ENCODE assay signal across 10 mouse cellular contexts in the genomic region with DNA sequence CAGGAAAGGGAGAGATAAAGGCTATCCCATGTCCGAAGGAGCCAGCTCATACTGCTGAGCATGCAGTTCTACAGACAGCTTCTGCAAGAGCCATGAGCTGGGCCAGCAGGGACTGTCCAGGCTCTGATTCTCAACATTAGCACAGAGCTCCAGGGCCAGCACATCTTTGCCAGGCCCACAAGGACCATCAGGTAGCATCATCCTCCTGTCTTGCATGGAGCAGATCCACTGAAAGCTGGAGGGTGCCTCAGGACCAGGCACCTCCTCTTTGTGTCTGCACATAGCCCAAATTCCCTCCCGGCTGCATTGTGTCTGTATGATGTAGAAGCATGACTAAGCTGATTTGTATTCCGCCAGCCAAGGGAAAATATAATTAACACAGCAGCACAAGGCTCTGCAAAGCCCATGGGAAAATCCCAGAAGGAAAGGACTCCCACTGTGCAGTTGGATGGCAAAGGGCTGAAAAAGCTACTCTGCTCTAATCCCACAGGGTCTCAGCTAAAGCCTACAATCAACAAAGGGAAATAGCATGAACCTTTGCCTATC.
DNase-seq lines count a peak whose midpoint lies in the region; ATAC-seq and TF ChIP-seq lines count a peak whose summit lies in the region.
"Had no signal": no experiment of that assay in that cellular context is flagged by ENCODE, and none has a peak within 500 bp of the region (broad histone marks: within the 10 kb centered on the region; RNA-seq: fewer than 3 reads in every experiment).

No protein-coding gene starts in this region.

- H3K9me3 ChIP-seq in heart, postnatal 0 days (replicated peaks; ENCODE audit: control insufficient read depth, low read length): no peaks in the 10 kb centered on the region
- no peaks in the 10 kb centered on the region for H3K9me3 ChIP-seq in midbrain, embryonic 10.5 days (replicated peaks)
- no peaks in the 10 kb centered on the region for H3K9me3 ChIP-seq in stomach, postnatal 0 days (ENCODE audit: control insufficient read depth, low read length)
- H3K9me3 ChIP-seq: G1E had no signal

- H3K27ac ChIP-seq in heart, postnatal 0 days (ENCODE audit: low read depth): no peak overlapping the region
- H3K27ac ChIP-seq in midbrain, embryonic 10.5 days (replicated peaks): peak overlapping the region; percentile 85
- no peak overlapping the region for H3K27ac ChIP-seq in stomach, postnatal 0 days (replicated peaks)

- intact Hi-C loops in heart, postnatal 36 days (cut with DNase I): no loop called here

- no peak for ATAC-seq in heart, postnatal 0 days (ENCODE audit: insufficient read depth, low read depth)
- peak; percentile 21; the same call in 1 of the 2 replicates for ATAC-seq in stomach, postnatal 0 days (ENCODE audit: low FRiP score, low TSS enrichment)
- ATAC-seq in erythroblast, adult 5-6 weeks (replicated peaks; ENCODE audit: low FRiP score, poor library complexity, severe bottlenecking): no peak

- WGBS in heart, postnatal 0 days: 30% methylated on average over 3 of the region's 3 CpGs
- 9% methylated on average over 3 of the region's 3 CpGs for WGBS in midbrain, embryonic 10.5 days
- 38% methylated on average over 3 of the region's 3 CpGs for WGBS in stomach, postnatal 0 days

- H3K36me3 ChIP-seq in heart, postnatal 0 days (replicated peaks; ENCODE audit: control insufficient read depth, insufficient read depth, low read length): no peaks in the 10 kb centered on the region
- no peaks in the 10 kb centered on the region for H3K36me3 ChIP-seq in midbrain, embryonic 10.5 days
- H3K36me3 ChIP-seq in stomach, postnatal 0 days (ENCODE audit: control insufficient read depth, insufficient read depth, low read length): no peaks in the 10 kb centered on the region
- H3K36me3 ChIP-seq: G1E had no signal

- peak; percentile 9 for DNase-seq in heart, postnatal 0 days (ENCODE audit: low spot score)
- no peak for DNase-seq in heart, postnatal 4 days
- DNase-seq in frontal cortex, postnatal 36 days (ENCODE audit: low spot score in 2 of 2): peak; percentile 55 to 67
- DNase-seq in midbrain, embryonic 10.5 days (ENCODE audit: low spot score): peak; percentile 70
- no peak for DNase-seq in stomach, postnatal 0 days (ENCODE audit: low spot score)
- no peak for DNase-seq in kidney, adult 18-20 months
- DNase-seq in heart, postnatal 36 days: no peak

- no peak for TF ChIP-seq CTCF in heart, postnatal 0 days (IDR thresholded peaks at IDR 0.05; ENCODE audit: low read depth)
- no peak for TF ChIP-seq CTCF in stomach, postnatal 0 days (IDR thresholded peaks at IDR 0.05; ENCODE audit: low read depth)

- H3K4me2 ChIP-seq in heart, postnatal 0 days (ENCODE audit: low read depth, low read length): no peak overlapping the region
- H3K4me2 ChIP-seq in stomach, postnatal 0 days (replicated peaks; ENCODE audit: low read depth): no peak overlapping the region

- TF ChIP-seq EP300 in heart, postnatal 0 days (IDR thresholded peaks at IDR 0.05; ENCODE audit: low read depth): no peak
- no peak for TF ChIP-seq EP300 in stomach, postnatal 0 days (optimal IDR thresholded peaks at IDR 0.05)

- no peak overlapping the region for H3K9ac ChIP-seq in heart, postnatal 0 days (replicated peaks; ENCODE audit: low read depth, low read length)
- H3K9ac ChIP-seq in stomach, postnatal 0 days (ENCODE audit: low read length): no peak overlapping the region

- no peak overlapping the region for H3K4me3 ChIP-seq in heart, postnatal 0 days (ENCODE audit: low read depth, low read length)
- 0 out of 2 replicates have a peak overlapping the region, but pooled peaks have one; percentile 4 for H3K4me3 ChIP-seq in midbrain, embryonic 10.5 days
- H3K4me3 ChIP-seq in stomach, postnatal 0 days (ENCODE audit: low read depth, low read length): no peak overlapping the region
- H3K4me3 ChIP-seq: myocyte had no signal

- no peaks in the 10 kb centered on the region for H3K27me3 ChIP-seq in heart, postnatal 0 days (ENCODE audit: control insufficient read depth, insufficient read depth, low read length)
- peaks cover 6% of the 10 kb centered on the region for H3K27me3 ChIP-seq in midbrain, embryonic 10.5 days (ENCODE audit: low read depth, poor library complexity, severe bottlenecking)
- H3K27me3 ChIP-seq in stomach, postnatal 0 days (ENCODE audit: control insufficient read depth, insufficient read depth, low read length): no peaks in the 10 kb centered on the region

- no peaks in the 10 kb centered on the region for H3K4me1 ChIP-seq in heart, postnatal 0 days (ENCODE audit: control insufficient read depth, insufficient read depth)
- H3K4me1 ChIP-seq in midbrain, embryonic 10.5 days: peaks cover 49% of the 10 kb centered on the region
- H3K4me1 ChIP-seq in stomach, postnatal 0 days (replicated peaks; ENCODE audit: control insufficient read depth, insufficient read depth): no peaks in the 10 kb centered on the region

Comparison
In these comparisons a context has a peak if more than half of its experiments do, and no peak if none do; other contexts are left out.
1. DNase-seq: peak in heart, postnatal 0 days (single experiment), frontal cortex, postnatal 36 days (2 of 2) and midbrain, embryonic 10.5 days (single experiment); none in heart, postnatal 4 days (single experiment), stomach, postnatal 0 days (single experiment), kidney, adult 18-20 months (single experiment) and heart, postnatal 36 days (0 of 2).